Mouse (Mus musculus) CH12.LX (cell line): ENCODE measurements around the gene Fam120a. TPM values are rescaled to one million over a fixed set of nuclear protein-coding genes. Genes with fewer than 3 reads are reported as not detected.

Source experiments
- DNase-seq: peaks from one replicate; pipeline ENCODE4 v3.0.0-alpha.2; 2013; ENCODE audit errors: extremely low read depth
- H3K27ac ChIP-seq: 2 replicates; pipeline ENCODE4 v1.5.1; 2012; ENCODE audit warnings: low read depth, mild to moderate bottlenecking, control low read depth, moderate library complexity; ENCODE audit not compliant: insufficient read depth
- H3K27me3 ChIP-seq: replicated peaks from 2 replicates; pipeline ENCODE3; 2012; ENCODE audit warnings: inconsistent platforms
- H3K36me3 ChIP-seq, 2 experiments: replicated peaks in 1 of 2; 2 replicates each; pipeline versions ENCODE3 to v1.6.1; 2012; ENCODE audit warnings: inconsistent platforms in 1 of 2, low read length in 1 of 2, mild to moderate bottlenecking in 1 of 2, mixed read lengths in 1 of 2, moderate library complexity in 1 of 2; ENCODE audit not compliant: control insufficient read depth in 1 of 2, insufficient read depth in 1 of 2
- H3K4me1 ChIP-seq, 2 experiments: 2 replicates each; pipeline ENCODE4 v1.6.1; 2012; ENCODE audit warnings: inconsistent platforms in 1 of 2, moderate library complexity in 1 of 2; ENCODE audit not compliant: insufficient read depth in 2 of 2, control insufficient read depth in 1 of 2
- H3K4me2 ChIP-seq: 2 replicates; pipeline ENCODE4 v1.6.1; 2012; ENCODE audit warnings: low read depth, mild to moderate bottlenecking, control low read depth; ENCODE audit not compliant: poor library complexity, insufficient read depth, severe bottlenecking
- H3K4me3 ChIP-seq, 3 experiments: fragments of 150-350 bp in 1 of 3; sonication (generic) in 1 of 3; replicated peaks in 1 of 3; 2 replicates each; pipeline versions ENCODE3 to v1.5.1; 2011 to 2012; ENCODE audit warnings: low read depth in 2 of 3, low read length in 2 of 3, mild to moderate bottlenecking in 2 of 3, moderate library complexity in 2 of 3, control low read depth in 1 of 3, improper control_type of control experiment in 1 of 3, inconsistent platforms in 1 of 3, mixed read lengths in 1 of 3; ENCODE audit not compliant: poor library complexity in 1 of 3
- H3K79me2 ChIP-seq: replicated peaks from 2 replicates; pipeline ENCODE4 v1.6.1; 2012; ENCODE audit warnings: mild to moderate bottlenecking, moderate library complexity; ENCODE audit not compliant: control insufficient read depth, poor library complexity, insufficient read depth, severe bottlenecking; ENCODE audit errors: extremely low read depth
- H3K9ac ChIP-seq: 2 replicates; pipeline ENCODE4 v1.6.1; 2012; ENCODE audit warnings: low read depth, mild to moderate bottlenecking, control low read depth, moderate library complexity; ENCODE audit not compliant: insufficient read depth
- H3K9me3 ChIP-seq: replicated peaks from 2 replicates; pipeline ENCODE3; 2012; ENCODE audit warnings: low read length, inconsistent platforms, mixed read lengths
- BHLHE40 ChIP-seq: IDR thresholded peaks from 2 replicates; pipeline ENCODE4 v1.6.1; 2011; ENCODE audit warnings: mild to moderate bottlenecking, low read depth, low read length, improper control_type of control experiment
- EP300 ChIP-seq: IDR thresholded peaks from 2 replicates; pipeline ENCODE4 v1.6.1; 2011; ENCODE audit warnings: low read length, improper control_type of control experiment
- ETS1 ChIP-seq: conservative IDR thresholded peaks from 2 replicates; pipeline ENCODE4 v1.6.1; 2012; ENCODE audit warnings: low read depth, mild to moderate bottlenecking, inconsistent platforms, low read length, improper control_type of control experiment, moderate library complexity
- GABPA ChIP-seq: IDR thresholded peaks from 2 replicates; pipeline ENCODE4 v1.6.1; 2012; ENCODE audit warnings: low read depth, low read length, improper control_type of control experiment, inconsistent platforms; ENCODE audit not compliant: insufficient replicate concordance
- IRF4 ChIP-seq: IDR thresholded peaks from 2 replicates; pipeline ENCODE4 v1.6.1; 2014; ENCODE audit warnings: low read depth, mild to moderate bottlenecking, inconsistent platforms, low read length, improper control_type of control experiment
- KAT2A ChIP-seq: IDR thresholded peaks from 2 replicates; pipeline ENCODE4 v1.6.1; 2012; ENCODE audit warnings: low read length, improper control_type of control experiment, inconsistent platforms; ENCODE audit not compliant: insufficient replicate concordance
- MEF2A ChIP-seq: IDR thresholded peaks from 2 replicates; pipeline ENCODE4 v1.6.1; 2014; ENCODE audit warnings: low read depth, mild to moderate bottlenecking, inconsistent platforms, low read length, improper control_type of control experiment, borderline replicate concordance
- MXI1 ChIP-seq: IDR thresholded peaks from 2 replicates; pipeline ENCODE4 v1.6.1; 2011; ENCODE audit warnings: mild to moderate bottlenecking, low read depth, low read length, improper control_type of control experiment
- MYC ChIP-seq: IDR thresholded peaks from 2 replicates; pipeline ENCODE4 v1.6.1; 2011; ENCODE audit warnings: low read depth, mild to moderate bottlenecking, improper control_type of control experiment, low read length
- NRF1 ChIP-seq: IDR thresholded peaks from 2 replicates; pipeline ENCODE4 v1.6.1; 2014; ENCODE audit warnings: low read depth, mild to moderate bottlenecking, inconsistent platforms, low read length, improper control_type of control experiment, moderate library complexity
- PAX5 ChIP-seq: IDR thresholded peaks from 2 replicates; pipeline ENCODE4 v1.6.1; 2012; ENCODE audit warnings: low read length, inconsistent platforms, mixed read lengths
- POLR2A ChIP-seq: IDR thresholded peaks from 2 replicates; pipeline ENCODE4 v1.6.1; 2011; ENCODE audit warnings: low read depth, mild to moderate bottlenecking, improper control_type of control experiment, low read length
- RAD21 ChIP-seq: IDR thresholded peaks from 2 replicates; pipeline ENCODE4 v1.6.1; 2011; ENCODE audit warnings: low read depth, mild to moderate bottlenecking, low read length, improper control_type of control experiment, moderate library complexity
- RCOR1 ChIP-seq: conservative IDR thresholded peaks from 2 replicates; pipeline ENCODE4 v1.6.1; 2012; ENCODE audit warnings: low read depth, mild to moderate bottlenecking, inconsistent platforms, low read length, improper control_type of control experiment
- SIN3A ChIP-seq: IDR thresholded peaks from 2 replicates; pipeline ENCODE4 v1.6.1; 2012; ENCODE audit warnings: low read length, improper control_type of control experiment, inconsistent platforms
- SMC3 ChIP-seq: IDR thresholded peaks from 2 replicates; pipeline ENCODE4 v1.6.1; 2011; ENCODE audit warnings: low read depth, low read length, improper control_type of control experiment
- TBP ChIP-seq: conservative IDR thresholded peaks from 2 replicates; pipeline ENCODE4 v1.6.1; 2011; ENCODE audit warnings: low read depth, low read length, improper control_type of control experiment
- USF1 ChIP-seq: IDR thresholded peaks from 2 replicates; pipeline ENCODE4 v1.6.1; 2014; ENCODE audit warnings: low read depth, mild to moderate bottlenecking, inconsistent platforms, low read length, improper control_type of control experiment
- USF2 ChIP-seq: conservative IDR thresholded peaks from 2 replicates; pipeline ENCODE4 v1.6.1; 2011; ENCODE audit warnings: low read depth, low read length, improper control_type of control experiment
- ZC3H11A ChIP-seq: IDR thresholded peaks from 2 replicates; pipeline ENCODE4 v1.6.1; 2012; ENCODE audit warnings: low read depth, mild to moderate bottlenecking, inconsistent platforms, low read length, improper control_type of control experiment
- ZKSCAN1 ChIP-seq: IDR thresholded peaks from 2 replicates; pipeline ENCODE4 v1.6.1; 2012; ENCODE audit warnings: low read depth, inconsistent platforms, low read length, improper control_type of control experiment, borderline replicate concordance
- ZMIZ1 ChIP-seq: IDR thresholded peaks from 2 replicates; pipeline ENCODE4 v1.6.1; 2012; ENCODE audit warnings: low read depth, mild to moderate bottlenecking, inconsistent platforms, low read length, improper control_type of control experiment
- ZNF384 ChIP-seq: IDR thresholded peaks from 2 replicates; pipeline ENCODE4 v1.6.1; 2012; ENCODE audit warnings: low read depth, low read length, improper control_type of control experiment, inconsistent platforms
- dilution Hi-C: fragments of 300-500 bp; cut with MboI; formaldehyde crosslinking; loops from 2 replicates; pipeline ENCODE4 v1.14.3; 2020; ENCODE audit warnings: low sequenced_read_pairs; ENCODE audit not compliant: extremely low pct_unique_long_range_greater_than_20kb, extremely low pct_ligation_motif_present
- in situ Hi-C: fragments of 300-500 bp; cut with MboI; formaldehyde crosslinking; loops from 3 replicates; pipeline ENCODE4 v1.14.3; 2019; ENCODE audit warnings: low sequenced_read_pairs, low pct_ligation_motif_present, low pct_unique_long_range_greater_than_20kb, mixed read lengths
- polyA plus RNA-seq: library from polyadenylated mRNA; unstranded; fragments of >175 nt; gene quantifications from 2 replicates; pipeline ENCODE4 v1.2.1, GENCODE M21; 2012; ENCODE audit warnings: low read depth; ENCODE audit not compliant: insufficient read length
- total RNA-seq, 2 experiments: library from RNA; depleted of rRNA; stranded (reverse); fragments of 300-350 nt in 1 of 2; fragments of >200 nt in 1 of 2; gene quantifications; 2 replicates each; pipeline ENCODE4 v1.2.3; 2012 to 2014

The Fam120a gene
- total and polyA plus RNA-seq, 3 experiments = 70.0 to 122 (median 82.6) TPM

DNA sequence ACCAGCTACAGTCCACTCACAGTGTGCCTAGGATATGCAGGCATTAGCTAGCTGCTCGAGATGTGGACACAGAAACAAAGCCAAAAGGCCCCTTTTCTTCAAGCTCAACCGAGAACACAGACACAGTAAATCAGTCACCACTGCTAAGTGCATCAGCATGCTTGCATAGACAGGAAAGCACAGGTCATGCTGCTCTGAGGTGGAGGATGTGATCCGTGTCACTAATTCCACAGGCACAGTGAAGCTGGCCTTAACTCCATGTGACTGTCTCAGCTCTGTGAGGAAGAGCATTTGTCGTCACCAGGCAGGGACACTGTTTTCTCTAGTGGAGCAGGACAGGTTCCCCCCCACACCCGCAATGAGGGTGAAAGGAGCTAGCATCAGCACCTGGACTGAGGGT is 5.4 kb upstream of the Fam120a start:
- in situ Hi-C loops = no loop called here
- Histone ChIP-seq H3K27me3 (no peaks in the 10 kb centered on the region), H3K4me2 (no peak overlapping the region), H3K9ac (no peak overlapping the region), H3K27ac (peak overlapping the region; percentile 40; the same call in 1 of the 2 replicates), H3K9me3 (no peaks in the 10 kb centered on the region), H3K4me3 (no peak overlapping the region), H3K36me3 (peaks cover 3 to 25% of the 10 kb centered on the region in 2 experiments), H3K4me1 (peaks cover 20 to 79% of the 10 kb centered on the region in 2 experiments), H3K79me2 (0 out of 2 replicates have a peak, but pooled peaks cover 3% of the 10 kb centered on the region)
- dilution Hi-C loops = no loop called here
- TF ChIP-seq KAT2A (no peak), MEF2A (no peak), USF1 (no peak), GABPA (no peak), ZC3H11A (no peak), IRF4 (no peak), EP300 (no peak), RAD21 (no peak), ZKSCAN1 (no peak), SMC3 (no peak), USF2 (no peak)
- TF ChIP-seq, all 38 proteins: peak for 0
- DNase-seq = no peak

- no peak overlapping the region for H3K4me2 ChIP-seq
- TF ChIP-seq BHLHE40 (no peak), USF1 (no peak), RCOR1 (no peak), IRF4 (no peak), ZMIZ1 (no peak), ZKSCAN1 (no peak), KAT2A (no peak), SIN3A (no peak), PAX5 (no peak), ETS1 (no peak), MEF2A (no peak), ZNF384 (no peak), NRF1 (no peak), POLR2A (no peak), MYC (no peak), TBP (no peak), ZC3H11A (no peak), MXI1 (no peak)
- H3K36me3 ChIP-seq = peaks cover 3 to 25% of the 10 kb centered on the region in 2 experiments
- H3K27ac ChIP-seq = no peak overlapping the region
- no peaks in the 10 kb centered on the region for H3K27me3 ChIP-seq
- H3K79me2 ChIP-seq = peaks cover 18% of the 10 kb centered on the region
- H3K9me3 ChIP-seq = no peaks in the 10 kb centered on the region
- in situ Hi-C loops = no loop called here
- no peak overlapping the region for H3K9ac ChIP-seq
- peaks cover 16 to 60% of the 10 kb centered on the region in 2 experiments for H3K4me1 ChIP-seq
- H3K4me3 ChIP-seq = no peak overlapping the region
- peak; percentile 39 for DNase-seq
- dilution Hi-C loops = no loop called here
Observed at GRCm38 (mm10) chr13:48971033-48971432, 3.2 kb upstream of the Fam120a start.
